Mouse (Mus musculus) retina, adult 2 months (tissue): ENCODE results near the gene Metap2.
A peak's percentile ranks its signal among the peaks of the same experiment; 100 is the strongest.

Experiments
- DNase-seq: peaks from one replicate; pipeline ENCODE4 v3.0.0-alpha.2; 2012; ENCODE audit warnings: low read depth, low spot score

The Metap2 gene

DNA sequence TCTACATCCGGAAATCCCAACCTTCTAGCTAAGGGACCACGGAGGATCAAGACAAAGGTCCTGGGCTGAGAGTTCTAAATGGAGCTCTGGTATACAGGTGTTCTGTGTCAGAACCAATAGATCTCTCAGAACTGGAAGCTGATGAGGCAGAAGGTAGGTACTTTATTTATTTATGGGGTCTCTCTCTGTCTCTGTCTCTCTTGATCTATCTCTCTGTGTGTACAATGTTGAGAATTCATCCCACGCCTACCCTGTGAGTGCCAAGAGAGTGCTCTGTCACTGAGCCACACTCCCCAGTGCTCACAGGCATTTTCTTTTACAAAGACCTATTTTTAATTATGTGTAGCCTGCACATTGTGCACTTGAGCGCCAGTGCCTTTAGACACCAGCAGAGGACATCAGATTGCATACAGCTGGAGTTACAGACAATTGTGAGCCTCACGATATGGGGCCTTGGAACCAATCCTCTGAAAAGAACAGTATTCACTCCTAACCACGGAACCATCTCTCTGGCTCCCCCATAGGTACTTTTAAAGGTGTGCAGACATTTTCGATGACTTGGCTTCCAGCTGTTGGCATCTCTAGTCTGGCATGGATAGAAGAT, at the start of gene Metap2:
TSS of gene Metap2 (minus strand) at position 51 of the 604 bp plus-strand sequence.
- no peak for DNase-seq

DNA sequence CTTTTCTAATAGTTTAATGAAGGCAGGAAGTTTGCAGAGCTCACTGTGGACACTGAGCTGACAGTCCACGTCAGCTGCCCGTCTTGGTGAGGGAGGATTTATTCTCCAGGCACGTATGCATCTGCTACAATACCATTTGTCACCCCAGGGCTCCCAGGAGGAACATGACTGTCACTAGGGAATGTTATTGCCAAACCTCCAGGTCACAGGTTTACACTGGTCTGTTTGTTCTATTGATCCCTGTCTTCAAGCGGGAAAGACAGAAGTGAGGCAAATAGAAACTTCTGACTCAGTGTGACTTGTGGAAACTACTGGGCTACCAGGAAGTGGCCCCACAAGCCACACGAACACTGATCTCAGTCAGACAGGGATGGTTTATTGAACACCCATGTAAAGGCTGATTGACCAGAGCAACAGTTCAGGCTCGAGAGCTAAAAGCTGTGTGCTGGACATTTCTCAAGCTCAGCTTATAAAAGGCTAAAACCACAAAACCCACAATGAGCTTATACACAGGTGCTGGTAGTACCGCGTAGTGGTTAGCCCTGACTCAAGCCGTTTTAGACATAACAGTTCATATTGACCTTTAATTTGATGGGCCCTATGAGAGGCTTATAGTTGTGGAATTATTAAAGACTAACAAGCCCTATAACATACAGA, 49.1 kb upstream of the Metap2 start:
- DNase-seq, result no peak

DNA sequence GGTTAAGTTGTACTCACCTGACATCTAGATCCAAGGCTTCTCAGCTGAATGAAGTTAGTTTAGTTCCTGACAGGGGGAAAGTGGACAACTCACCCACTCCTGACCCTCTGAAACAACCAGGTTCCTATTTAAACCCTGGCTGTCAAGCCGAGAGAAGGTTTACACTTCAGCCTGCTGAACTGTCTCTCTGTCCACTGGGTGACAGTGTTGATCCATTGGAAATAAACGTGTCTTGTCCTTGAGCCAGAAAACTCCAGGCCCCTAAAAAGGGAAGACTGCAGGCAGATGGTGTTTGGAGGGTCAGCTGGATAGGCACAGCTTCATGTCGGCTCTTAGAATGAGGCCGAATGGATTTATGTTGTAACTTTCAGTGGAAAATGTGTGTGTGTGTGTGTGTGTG, 48.5 kb upstream of the Metap2 start:
- peak; percentile 18 for DNase-seq

DNA sequence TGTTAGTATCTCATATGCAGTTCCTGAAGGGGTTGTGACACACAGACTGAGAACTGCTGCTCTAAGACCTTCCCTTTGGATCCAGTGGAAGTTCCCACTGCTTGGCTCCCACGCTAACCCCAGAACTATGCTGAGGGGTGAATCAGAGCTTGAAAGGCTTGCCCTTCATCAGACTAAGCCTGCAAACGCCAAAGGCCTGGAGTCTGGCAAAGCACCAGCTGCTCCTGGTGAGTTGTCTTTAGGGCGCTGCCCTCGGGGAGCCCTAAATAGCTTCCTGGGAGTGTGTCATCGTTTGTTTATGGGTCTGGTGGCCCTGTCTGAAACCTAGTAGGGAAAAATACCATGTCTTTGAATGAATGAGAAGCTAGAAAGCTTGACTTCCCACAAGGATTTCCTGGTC, 47.3 kb upstream of the Metap2 start:
- DNase-seq, result no peak

DNA sequence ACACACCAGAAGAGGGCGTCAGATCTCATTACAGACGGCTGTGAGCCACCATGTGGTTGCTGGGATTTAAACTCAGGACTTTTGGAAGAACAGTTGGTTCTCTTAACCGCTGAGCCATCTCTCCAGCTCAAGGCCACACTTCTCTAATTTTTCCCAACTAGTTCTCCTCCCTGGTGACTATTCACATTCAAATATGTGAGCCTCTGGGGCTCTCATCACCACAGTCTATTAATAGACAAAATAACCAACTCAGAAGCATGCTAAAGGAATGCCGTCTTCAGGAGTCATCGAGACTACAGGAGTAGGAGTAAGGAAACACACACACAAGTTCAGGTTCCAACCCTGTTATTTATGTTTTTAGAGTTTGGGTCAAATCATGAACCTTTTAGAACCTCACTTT, 43.4 kb upstream of the Metap2 start:
- DNase-seq, result no peak

DNA sequence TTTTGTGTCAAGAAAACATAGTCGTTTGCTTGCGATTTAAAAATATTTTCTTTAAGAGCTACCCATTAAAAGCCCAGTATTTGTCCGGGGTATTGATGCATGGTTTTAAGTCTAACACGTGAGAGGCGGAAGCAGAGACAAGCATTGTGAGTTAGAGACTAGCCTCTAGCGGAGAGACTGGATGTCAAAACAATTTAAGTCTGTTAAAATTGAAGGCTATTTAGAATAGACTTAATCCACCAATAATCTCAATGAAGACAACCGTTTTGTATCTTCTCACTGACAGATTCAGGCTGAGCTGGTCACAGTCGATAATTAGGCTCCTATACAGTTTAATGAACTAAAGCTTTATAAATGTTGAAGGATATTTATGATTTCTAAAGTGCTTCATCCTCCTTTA, 42.8 kb upstream of the Metap2 start:
- no peak for DNase-seq

DNA sequence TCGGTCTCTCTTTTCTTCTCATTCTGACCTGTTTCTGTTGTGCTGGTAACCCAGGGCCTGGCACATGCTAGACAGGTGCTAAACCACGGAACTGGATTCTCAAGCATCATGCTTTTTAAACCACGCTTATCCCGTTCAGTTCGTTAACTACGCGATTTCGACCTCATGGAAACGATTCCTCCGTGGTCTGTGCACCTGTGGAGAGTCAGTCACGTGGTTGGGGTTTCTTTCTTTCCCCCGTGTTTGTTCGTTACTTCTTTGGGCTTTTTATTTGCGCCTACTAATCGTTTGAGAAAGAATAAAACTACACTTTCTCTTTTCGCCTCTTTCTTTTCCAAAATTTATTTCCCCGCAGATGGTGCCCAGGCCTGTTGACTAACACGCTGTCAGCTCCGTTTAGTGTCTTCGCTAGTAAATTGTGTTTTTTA, 42.0 kb upstream of the Metap2 start:
- DNase-seq, result no peak

DNA sequence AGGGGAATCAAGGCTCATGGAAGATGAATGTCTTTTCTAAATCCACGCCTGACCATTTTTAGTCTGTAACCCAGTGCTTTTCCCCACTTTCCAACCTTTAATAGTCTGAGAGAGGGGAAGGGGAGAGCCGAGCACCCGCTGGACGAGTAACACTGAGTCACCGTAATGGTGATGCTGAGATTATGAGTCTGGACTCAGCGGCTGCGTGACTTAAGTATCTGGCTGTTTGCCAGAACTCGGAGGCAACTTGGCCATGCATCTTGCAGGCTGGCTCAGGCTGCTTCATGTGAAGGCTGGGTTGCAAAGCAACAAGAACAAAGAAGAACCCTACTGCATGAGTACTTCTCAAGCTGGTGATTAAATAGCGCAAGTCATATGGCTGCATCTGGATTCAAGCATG, 37.1 kb upstream of the Metap2 start:
- no peak for DNase-seq

DNA sequence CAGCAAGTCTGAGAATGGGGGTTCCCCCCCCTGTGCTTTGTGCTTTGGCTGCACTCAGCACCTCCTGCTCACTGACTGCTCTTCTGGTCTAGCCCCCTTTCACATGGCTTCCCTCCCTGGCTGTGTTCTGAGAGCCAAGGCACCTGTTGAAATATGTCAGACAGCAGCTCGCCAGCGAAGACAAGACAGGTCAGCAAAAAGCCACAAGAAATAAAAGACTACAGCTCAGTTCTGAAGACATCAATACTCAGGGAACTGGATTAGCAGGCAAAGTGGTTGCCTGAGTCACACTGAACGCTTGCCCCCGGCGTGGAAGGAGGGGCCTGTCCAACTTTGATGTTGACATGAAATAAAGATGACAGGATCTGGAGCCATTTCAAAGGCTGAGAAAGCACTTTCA, 36.0 kb upstream of the Metap2 start:
- no peak for DNase-seq

DNA sequence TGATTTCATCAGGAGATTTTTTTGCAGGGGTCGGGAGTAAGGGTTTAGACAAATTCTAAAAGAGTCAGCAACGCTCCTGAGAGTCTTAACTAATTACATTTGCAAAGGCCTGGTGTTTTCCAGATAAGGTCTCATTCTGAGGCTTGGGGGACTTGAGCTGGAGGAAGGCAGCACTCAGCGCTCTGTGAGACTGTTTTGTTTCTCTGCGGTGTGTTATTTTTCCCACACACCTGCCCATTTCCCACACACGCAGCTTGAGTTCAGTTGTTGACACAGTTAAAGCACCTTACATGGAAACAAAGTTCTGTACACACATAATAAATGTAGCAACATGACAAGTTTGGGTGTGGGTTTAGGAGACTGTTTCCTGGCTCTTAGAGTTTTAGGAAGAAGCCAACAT, 35.1 kb upstream of the Metap2 start:
- DNase-seq, result no peak

DNA sequence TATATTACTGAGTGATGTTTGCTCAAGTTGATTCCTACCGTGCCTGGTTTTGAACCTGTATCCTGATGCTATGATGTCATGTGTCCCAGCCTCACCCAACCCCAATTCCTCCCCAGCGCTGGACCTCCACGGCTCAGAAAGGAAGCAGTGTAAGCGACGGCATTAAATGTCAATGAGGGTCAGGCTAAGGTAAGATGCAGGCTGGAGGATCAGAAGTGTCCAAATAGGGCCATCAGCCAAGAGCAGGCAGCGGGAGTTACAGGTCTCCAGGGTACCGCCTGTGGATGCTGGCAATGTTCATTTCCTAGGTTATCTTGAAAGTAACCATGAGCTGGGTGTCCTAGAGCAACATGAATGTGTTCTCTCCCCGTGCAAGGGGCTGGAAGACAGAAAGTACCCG, 34.5 kb upstream of the Metap2 start:
- DNase-seq, result no peak

DNA sequence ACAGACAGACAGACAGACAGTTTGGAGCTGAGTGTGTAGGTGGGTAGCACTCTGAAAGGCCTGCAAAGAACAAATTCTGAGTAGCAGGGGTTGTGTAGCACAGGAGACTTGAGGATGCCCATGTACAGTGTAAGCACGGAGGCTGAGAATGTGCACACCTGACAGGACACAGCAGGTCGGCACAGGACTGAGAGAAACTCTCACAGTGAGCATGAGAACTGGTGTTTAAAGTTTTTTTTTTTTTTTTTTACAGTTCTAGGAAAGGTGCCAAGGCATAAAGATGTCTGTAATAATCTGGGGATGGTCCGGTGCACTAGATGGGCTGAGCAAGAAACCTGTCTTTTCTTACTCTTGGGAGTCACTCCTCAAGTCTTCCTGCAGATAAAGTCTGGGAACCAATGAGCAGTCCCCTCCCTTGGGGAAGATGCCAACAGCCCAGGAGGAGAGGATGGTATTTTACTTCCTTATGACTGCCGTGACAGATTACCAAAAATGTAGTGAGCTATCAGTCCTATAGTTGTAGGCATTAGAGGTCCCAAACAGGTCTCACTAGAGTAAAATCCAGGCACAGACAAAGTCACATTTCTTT, 33.4 kb upstream of the Metap2 start:
- no peak for DNase-seq

DNA sequence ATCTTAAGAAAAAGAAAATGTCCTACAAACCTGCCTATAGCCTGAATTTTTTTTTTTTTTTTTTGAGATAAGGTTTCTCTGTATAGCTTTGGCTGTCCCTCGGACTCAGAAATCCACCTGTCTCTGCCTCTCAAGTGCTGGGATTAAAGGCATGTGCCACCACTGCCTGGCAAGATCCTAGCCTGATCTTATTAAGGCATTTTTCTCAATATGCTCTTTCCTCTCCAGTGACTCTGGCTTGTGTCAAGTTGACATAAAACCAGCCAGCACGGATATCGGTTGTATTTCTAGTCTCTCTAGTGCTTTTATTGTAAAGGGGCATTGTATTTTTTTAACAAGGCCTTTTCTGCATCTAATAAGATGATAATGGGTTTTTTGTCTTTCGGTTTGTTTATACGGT, 27.8 kb upstream of the Metap2 start:
- no peak for DNase-seq

DNA sequence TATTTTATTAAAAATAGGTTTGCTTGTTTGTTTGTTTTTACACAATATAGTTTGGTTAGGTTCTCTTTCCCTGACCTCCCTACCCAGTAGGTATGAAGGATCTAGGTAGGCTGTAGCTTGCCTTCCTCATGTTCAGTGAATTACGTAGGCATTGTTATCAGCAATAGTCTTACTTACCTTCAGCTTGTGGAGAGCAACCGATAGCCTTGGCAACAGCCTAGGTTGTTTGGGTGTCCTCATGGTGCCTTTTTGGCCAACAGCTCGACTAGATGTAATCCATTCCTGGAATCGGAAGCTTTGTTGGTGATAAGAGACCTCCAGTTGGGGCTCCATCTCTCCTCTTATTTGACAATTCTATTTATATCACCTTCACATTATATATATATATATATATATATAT, 24.3 kb upstream of the Metap2 start:
- DNase-seq, result no peak

DNA sequence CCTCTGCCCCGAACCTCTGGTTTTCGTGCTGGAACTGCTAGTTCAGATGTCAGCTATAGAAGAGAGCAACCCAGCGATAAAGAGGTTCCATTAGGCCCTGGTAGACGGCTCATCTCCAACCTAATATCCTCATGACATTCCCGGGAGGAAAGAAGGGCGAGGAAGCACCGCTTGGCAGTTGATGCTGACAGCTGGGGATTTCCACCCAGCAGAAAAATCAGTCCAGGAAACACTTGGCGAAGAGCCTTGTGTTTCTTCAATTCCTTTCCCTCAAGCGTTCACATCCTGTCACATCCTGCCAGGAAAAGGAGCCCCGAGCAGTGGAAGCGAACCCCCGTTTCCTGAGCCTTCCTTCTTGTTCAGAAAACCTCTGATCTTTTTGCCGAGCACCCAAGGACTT, 22.3 kb upstream of the Metap2 start:
- DNase-seq, result no peak

DNA sequence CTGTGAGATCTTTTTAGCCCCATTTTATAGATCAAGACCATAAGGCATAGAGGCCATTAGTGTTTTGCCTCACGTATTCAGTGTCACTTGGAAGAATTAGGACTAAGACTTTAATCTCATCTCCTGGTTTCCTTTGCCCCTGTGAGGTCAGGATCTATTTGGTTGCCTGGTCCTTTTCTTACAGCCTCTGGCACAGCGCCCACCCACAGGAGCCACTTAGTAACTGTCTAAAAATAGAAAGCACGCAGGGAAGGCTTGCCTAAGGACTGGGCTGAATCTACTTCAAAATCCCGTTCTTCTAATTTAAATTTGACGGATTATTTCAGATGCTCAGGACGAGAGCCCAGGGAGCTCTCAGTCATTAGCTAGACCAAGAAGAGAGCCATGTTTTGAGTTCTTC, 21.8 kb upstream of the Metap2 start:
- DNase-seq, result no peak

DNA sequence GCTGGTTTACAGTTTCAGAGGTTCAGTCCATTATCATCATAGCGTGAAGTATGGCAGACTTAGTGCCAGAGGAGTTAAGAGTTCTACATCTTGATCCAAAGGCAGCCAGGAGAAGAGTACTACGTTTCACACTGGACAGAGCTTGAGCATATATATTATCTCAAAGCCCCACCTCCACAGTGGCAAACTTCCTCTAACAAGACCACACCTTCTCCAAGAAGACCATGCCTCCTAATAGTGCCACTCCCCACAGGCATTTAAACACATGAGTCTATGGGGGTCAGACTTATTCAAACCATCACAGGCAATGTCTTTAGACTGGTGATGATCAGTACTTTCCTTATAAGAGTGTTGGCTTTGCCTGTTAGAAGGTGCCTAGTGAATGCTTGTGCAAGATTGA, 21.2 kb upstream of the Metap2 start:
- no peak for DNase-seq

DNA sequence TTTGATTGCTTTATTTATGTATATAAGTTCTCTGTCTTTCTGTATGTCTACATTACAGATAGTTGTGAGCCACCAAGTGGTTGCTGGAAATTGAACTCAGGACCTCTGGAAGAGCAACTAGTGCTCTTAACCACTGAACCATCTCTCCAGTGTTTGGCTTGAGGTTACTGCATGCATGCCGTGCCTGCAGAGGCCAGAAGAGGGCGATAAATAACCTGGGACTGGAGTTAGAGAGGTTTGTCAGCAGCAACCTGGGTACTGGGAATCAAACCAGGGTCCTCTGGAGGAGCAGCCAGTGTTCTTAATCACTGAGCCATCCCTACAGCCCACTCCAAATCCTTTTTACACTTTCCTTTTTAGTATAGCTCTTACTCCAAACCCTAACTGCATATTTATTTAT, 19.9 kb upstream of the Metap2 start:
- no peak for DNase-seq

DNA sequence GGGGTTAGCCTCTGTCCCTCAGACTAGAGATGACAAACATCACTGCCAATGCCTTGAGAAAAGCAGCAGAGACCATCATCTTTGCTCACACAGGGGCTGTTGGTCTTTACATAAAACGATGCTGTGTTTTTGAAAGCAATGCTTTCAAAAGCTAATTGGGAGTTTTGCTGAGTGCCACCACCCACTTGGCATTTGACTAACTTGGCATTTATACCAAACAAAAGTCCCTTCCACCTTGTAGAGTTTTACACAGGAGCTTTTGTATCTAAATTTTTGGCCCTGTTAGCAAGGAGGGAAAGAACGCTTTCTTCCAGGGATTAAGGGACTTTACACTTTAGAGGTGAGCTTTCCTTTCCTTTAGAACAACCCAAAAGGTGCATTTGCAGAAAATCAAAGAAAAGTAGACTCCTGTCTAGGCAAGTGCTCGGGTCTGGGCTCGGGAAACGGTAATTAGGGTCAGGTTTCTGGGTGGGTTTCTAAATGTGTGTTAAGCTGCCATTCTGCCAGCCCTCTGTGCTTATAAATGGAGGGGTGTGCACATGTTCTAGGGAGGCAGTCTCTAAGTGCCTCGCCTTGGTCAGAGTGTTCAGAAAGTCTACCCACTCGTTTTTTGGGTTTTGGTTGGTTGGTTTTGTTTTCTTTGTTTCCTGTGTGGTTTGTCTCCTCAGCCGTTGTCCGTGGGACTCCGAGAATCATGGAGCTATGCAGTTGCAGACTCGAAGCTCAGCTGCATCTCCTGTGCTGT, 18.8 kb upstream of the Metap2 start:
- no peak for DNase-seq

DNA sequence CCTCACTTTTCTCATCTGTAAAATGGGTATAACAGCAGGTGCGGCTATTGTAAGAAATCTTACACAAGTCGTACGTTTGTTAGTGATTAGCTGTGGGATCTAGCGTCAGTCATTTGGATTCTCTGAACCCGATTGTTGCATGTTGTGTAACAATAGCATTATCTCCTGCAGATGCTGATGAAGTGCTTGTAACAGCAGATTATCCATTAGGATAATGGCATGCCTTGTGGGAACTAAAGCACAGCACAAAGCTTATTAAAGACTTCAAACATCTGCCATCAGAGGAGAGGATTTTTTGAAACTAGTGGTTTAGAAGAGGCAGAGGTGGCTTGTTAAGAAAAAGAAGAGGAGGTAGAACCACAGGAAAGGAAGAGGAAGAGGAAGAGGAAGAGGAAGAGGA, 16.6 kb upstream of the Metap2 start:
- DNase-seq, result no peak

DNA sequence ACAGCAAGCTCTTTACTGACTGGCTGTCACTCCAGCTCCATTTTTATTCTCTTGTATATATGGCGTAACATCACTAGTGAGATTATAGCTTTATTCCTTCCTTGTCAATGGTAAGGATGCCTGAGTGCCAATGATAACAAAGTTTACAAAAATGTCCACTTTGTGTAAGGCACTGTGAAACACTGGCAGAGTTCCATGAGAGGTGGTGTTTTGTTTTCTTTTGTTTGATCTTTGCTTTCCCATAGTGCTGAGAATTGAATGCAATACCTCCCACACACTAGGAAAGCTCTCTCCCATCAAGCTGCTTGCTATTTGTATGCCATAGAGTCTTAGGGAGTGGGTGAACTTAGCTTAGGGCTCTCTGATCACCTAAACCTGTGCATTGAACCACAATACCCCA, 16.0 kb upstream of the Metap2 start:
- DNase-seq, result no peak

DNA sequence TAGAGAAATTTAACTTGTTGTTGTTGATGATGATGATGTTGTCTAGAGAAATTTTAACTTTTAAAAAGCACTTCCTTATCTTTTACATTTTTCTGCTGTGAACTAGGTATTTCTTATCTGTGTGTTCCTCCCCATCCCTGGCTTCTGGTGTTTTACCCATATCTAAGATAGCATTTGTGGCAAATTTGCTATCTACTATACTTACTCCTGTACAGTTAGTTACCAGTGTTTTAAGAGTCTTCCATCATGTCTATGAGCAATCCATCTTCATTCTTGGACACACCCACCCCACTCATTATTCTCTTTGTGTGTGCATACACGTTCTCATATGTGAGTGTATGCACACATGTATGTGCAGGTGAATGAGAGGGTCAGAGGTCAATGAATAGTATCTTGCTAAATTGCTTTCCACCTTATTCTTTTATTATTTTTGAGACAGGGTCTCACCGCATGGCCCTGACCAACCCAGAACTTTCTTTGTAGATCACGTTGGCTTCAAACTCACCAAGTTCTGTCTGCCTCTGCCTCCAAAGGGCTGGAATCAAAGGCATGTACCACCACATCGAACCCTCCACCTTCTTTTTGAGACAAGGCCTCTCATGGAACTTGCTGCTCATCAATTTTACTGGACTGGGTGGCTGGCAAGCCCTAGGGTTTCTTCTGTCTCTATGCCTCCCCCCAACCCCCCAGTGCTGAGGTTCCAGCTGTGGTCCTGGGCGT, 15.4 kb upstream of the Metap2 start:
- DNase-seq, result no peak
